Mouse (Mus musculus) R1 (cell line): ENCODE measurements around the gene P2rx3.

Experiments
- DNase-seq: peaks from one replicate; pipeline ENCODE4 v3.0.0-alpha.2; 2018; ENCODE audit warnings: low read depth, low spot score

P2rx3 gene

GRCm38 (mm10) chr2:84987930-84988329, 49.3 kb downstream of the P2rx3 start, which contains the start of gene Prg3:
Prg3 (plus strand) TSS chr2:84988215.
- DNase-seq, result no peak

GRCm38 (mm10) chr2:84980188-84980587, 57.1 kb downstream of the P2rx3 start, which contains the start of gene Prg2:
Prg2 (plus strand) TSS chr2:84980461.
- no peak for DNase-seq

GRCm38 (mm10) chr2:84975580-84975979, 61.7 kb downstream of the P2rx3 start:
- DNase-seq, result no peak

GRCm38 (mm10) chr2:84967318-84967991, 69.8 kb downstream of the P2rx3 start:
- no peak for DNase-seq

- no peak for DNase-seq
Measured at GRCm38 (mm10) chr2:84964111-84964801, 73.0 kb downstream of the P2rx3 start.

- no peak for DNase-seq
Measured at GRCm38 (mm10) chr2:84962906-84963507, 74.3 kb downstream of the P2rx3 start.

GRCm38 (mm10) chr2:84961901-84962300, 75.4 kb downstream of the P2rx3 start:
- DNase-seq, result no peak

GRCm38 (mm10) chr2:84961300-84961699, 76.0 kb downstream of the P2rx3 start:
- DNase-seq, result no peak

GRCm38 (mm10) chr2:84958588-84959264, 78.5 kb downstream of the P2rx3 start:
- no peak for DNase-seq

- peak; percentile 47 for DNase-seq
Measured at GRCm38 (mm10) chr2:84956274-84956673, 81.0 kb downstream of the P2rx3 start.

- no peak for DNase-seq
Measured at GRCm38 (mm10) chr2:84955435-84955834, 81.8 kb downstream of the P2rx3 start.

- DNase-seq, result no peak
Measured at GRCm38 (mm10) chr2:84952693-84953092, 84.6 kb downstream of the P2rx3 start.

- DNase-seq, result no peak
Measured at GRCm38 (mm10) chr2:84952251-84952650, 85.0 kb downstream of the P2rx3 start.

- no peak for DNase-seq
Measured at GRCm38 (mm10) chr2:84951027-84951426, 86.2 kb downstream of the P2rx3 start.

- DNase-seq, result no peak
Measured at GRCm38 (mm10) chr2:84948721-84949120, 88.5 kb downstream of the P2rx3 start.
